19 mouse cellular contexts compared by ENCODE assay signal in genomic region chr11:89837995-89838394, GRCm38 (mm10).
A peak's percentile ranks its signal among the peaks of the same experiment; 100 is the strongest.
DNase-seq lines count a peak whose midpoint lies in the region; ATAC-seq and TF ChIP-seq lines count a peak whose summit lies in the region.
"Had no signal": no experiment of that assay in that cellular context is flagged by ENCODE, and none has a peak within 500 bp of the region (broad histone marks: within the 10 kb centered on the region; RNA-seq: fewer than 3 reads in every experiment).

No protein-coding gene starts in this region.

- TF ChIP-seq EP300 in heart, postnatal 0 days (IDR thresholded peaks at IDR 0.05; ENCODE audit: low read depth) = no peak
- TF ChIP-seq EP300 in liver, postnatal 0 days (IDR thresholded peaks at IDR 0.05; ENCODE audit: low read depth) = no peak
- no peak for TF ChIP-seq EP300 in CH12.LX (IDR thresholded peaks at IDR 0.05; ENCODE audit: low read length)

- in situ Hi-C loops in CH12.LX (cut with MboI; ENCODE audit: low pct_ligation_motif_present, low pct_unique_long_range_greater_than_20kb, low sequenced_read_pairs) = no loop called here

- TF ChIP-seq POLR2A in CH12.LX (IDR thresholded peaks at IDR 0.05; ENCODE audit: low read depth, low read length) = no peak

- H3K4me1 ChIP-seq in heart, postnatal 0 days (ENCODE audit: control insufficient read depth, insufficient read depth) = no peaks in the 10 kb centered on the region
- H3K4me1 ChIP-seq in liver, postnatal 0 days (ENCODE audit: insufficient read depth) = no peaks in the 10 kb centered on the region
- H3K4me1 ChIP-seq in CH12.LX (ENCODE audit: control insufficient read depth in 1 of 2, insufficient read depth in 2 of 2) = no peaks in the 10 kb centered on the region

- H3K9me3 ChIP-seq in heart, postnatal 0 days (replicated peaks; ENCODE audit: control insufficient read depth, low read length) = no peaks in the 10 kb centered on the region
- no peaks in the 10 kb centered on the region for H3K9me3 ChIP-seq in liver, postnatal 0 days (ENCODE audit: low read length)
- H3K9me3 ChIP-seq in CH12.LX (replicated peaks; ENCODE audit: low read length) = no peaks in the 10 kb centered on the region
- H3K9me3 ChIP-seq: hindbrain, embryonic 10.5 days; kidney, embryonic 15.5 days; limb, embryonic 13.5 days; midbrain, embryonic 10.5 days had no signal

- H3K27ac ChIP-seq in heart, postnatal 0 days (ENCODE audit: low read depth) = no peak overlapping the region
- no peak overlapping the region for H3K27ac ChIP-seq in liver, postnatal 0 days (ENCODE audit: low read depth)
- no peak overlapping the region for H3K27ac ChIP-seq in CH12.LX (ENCODE audit: insufficient read depth, low read depth)
- H3K27ac ChIP-seq: hindbrain, embryonic 10.5 days; kidney, embryonic 15.5 days; limb, embryonic 13.5 days; midbrain, embryonic 10.5 days had no signal

- H3K79me2 ChIP-seq in CH12.LX (replicated peaks; ENCODE audit: control insufficient read depth, extremely low read depth, insufficient read depth, poor library complexity, severe bottlenecking) = no peaks in the 10 kb centered on the region

- H3K27me3 ChIP-seq in heart, postnatal 0 days (ENCODE audit: control insufficient read depth, insufficient read depth, low read length) = no peaks in the 10 kb centered on the region
- H3K27me3 ChIP-seq in liver, postnatal 0 days (ENCODE audit: insufficient read depth, low read length) = 0 out of 2 replicates have a peak, but pooled peaks cover 6% of the 10 kb centered on the region
- H3K27me3 ChIP-seq in CH12.LX (replicated peaks) = peaks cover 1% of the 10 kb centered on the region
- H3K27me3 ChIP-seq: kidney, embryonic 15.5 days; limb, embryonic 13.5 days had no signal

- no peak overlapping the region for H3K4me2 ChIP-seq in heart, postnatal 0 days (ENCODE audit: low read depth, low read length)
- H3K4me2 ChIP-seq in liver, postnatal 0 days (ENCODE audit: low read depth, low read length) = no peak overlapping the region
- no peak overlapping the region for H3K4me2 ChIP-seq in CH12.LX (ENCODE audit: insufficient read depth, low read depth, poor library complexity, severe bottlenecking)
- H3K4me2 ChIP-seq: kidney, embryonic 15.5 days; limb, embryonic 13.5 days had no signal

- H3K36me3 ChIP-seq in heart, postnatal 0 days (replicated peaks; ENCODE audit: control insufficient read depth, insufficient read depth, low read length) = no peaks in the 10 kb centered on the region
- no peaks in the 10 kb centered on the region for H3K36me3 ChIP-seq in liver, postnatal 0 days (replicated peaks; ENCODE audit: insufficient read depth, low read length)
- H3K36me3 ChIP-seq in CH12.LX (replicated peaks in 1 of 2; ENCODE audit: control insufficient read depth in 1 of 2, insufficient read depth in 1 of 2, low read length in 1 of 2) = no peaks in the 10 kb centered on the region
- H3K36me3 ChIP-seq: hindbrain, embryonic 10.5 days; kidney, embryonic 15.5 days; limb, embryonic 13.5 days; midbrain, embryonic 10.5 days had no signal

- H3K9ac ChIP-seq in heart, postnatal 0 days (replicated peaks; ENCODE audit: low read depth, low read length) = no peak overlapping the region
- H3K9ac ChIP-seq in liver, postnatal 0 days (replicated peaks) = no peak overlapping the region
- no peak overlapping the region for H3K9ac ChIP-seq in CH12.LX (ENCODE audit: insufficient read depth, low read depth)
- H3K9ac ChIP-seq: kidney, embryonic 15.5 days; limb, embryonic 13.5 days had no signal

- WGBS in heart, postnatal 0 days = 96% methylated on average over 1 of the region's 1 CpGs
- WGBS in liver, postnatal 0 days (ENCODE audit: insufficient replicate concordance) = 91% methylated on average over 1 of the region's 1 CpGs

- ATAC-seq in heart, postnatal 0 days (ENCODE audit: insufficient read depth, low read depth) = no peak
- no peak for ATAC-seq in liver, postnatal 0 days
- ATAC-seq: forebrain, embryonic 14.5 days had no signal

- no peak overlapping the region for H3K4me3 ChIP-seq in heart, postnatal 0 days (ENCODE audit: low read depth, low read length)
- H3K4me3 ChIP-seq in liver, postnatal 0 days (ENCODE audit: low read depth, low read length) = no peak overlapping the region
- no peak overlapping the region for H3K4me3 ChIP-seq in CH12.LX (replicated peaks in 1 of 3; ENCODE audit: low read depth in 2 of 3, low read length in 2 of 3, poor library complexity in 1 of 3)
- H3K4me3 ChIP-seq: hindbrain, embryonic 10.5 days; kidney, embryonic 15.5 days; limb, embryonic 13.5 days; midbrain, embryonic 10.5 days had no signal

- dilution Hi-C loops in CH12.LX (cut with MboI; ENCODE audit: extremely low pct_ligation_motif_present, extremely low pct_unique_long_range_greater_than_20kb, low sequenced_read_pairs) = no loop called here

- TF ChIP-seq RAD21 in CH12.LX (IDR thresholded peaks at IDR 0.05; ENCODE audit: low read depth, low read length) = peak; percentile 53

- TF ChIP-seq CTCF in heart, postnatal 0 days (IDR thresholded peaks at IDR 0.05; ENCODE audit: low read depth) = peak; percentile 11; the same call in 1 of the 2 replicates
- TF ChIP-seq CTCF in liver, postnatal 0 days (IDR thresholded peaks at IDR 0.05; ENCODE audit: low read depth) = peak; percentile 40
- TF ChIP-seq CTCF in CH12.LX (conservative IDR thresholded peaks at IDR 0.05 in 1 of 2, IDR thresholded peaks at IDR 0.05 in 1 of 2; ENCODE audit: low read depth in 2 of 2, low read length in 2 of 2) = peak; percentile 48 to 71

- DNase-seq in heart, postnatal 0 days (ENCODE audit: low spot score) = no peak
- no peak for DNase-seq in heart, adult 9 months (ENCODE audit: low spot score in 2 of 2)
- DNase-seq in liver, postnatal 0 days = no peak
- DNase-seq in liver (no peak), CH12.LX (ENCODE audit: extremely low read depth) (peak; percentile 22), R1 (ENCODE audit: low read depth, low spot score) (peak; percentile 18)
- DNase-seq in thymus, postnatal 4 days = no peak
- DNase-seq: adrenal gland, postnatal 10 days; B cell, adult 2 months; cerebellum, adult 18-20 months; cerebellum, postnatal 36 days; lung, postnatal 14 days; right cerebral cortex, postnatal 14 days; thymus, postnatal 25 days had no signal

TF ChIP-seq in CH12.LX, 34 proteins besides CTCF, POLR2A, EP300 and RAD21:
- TF ChIP-seq UBTF (IDR thresholded peaks at IDR 0.05; ENCODE audit: low read depth, low read length) (no peak), SMC3 (IDR thresholded peaks at IDR 0.05; ENCODE audit: low read depth, low read length) (peak; percentile 43)

Comparison
In these comparisons a context has a peak if more than half of its experiments do, and no peak if none do; other contexts are left out.
1. DNase-seq: peak in CH12.LX (single experiment) and R1 (single experiment); none in heart, postnatal 0 days (single experiment), heart, adult 9 months (0 of 2), liver, postnatal 0 days (single experiment), liver (single experiment) and thymus, postnatal 4 days (single experiment).
2. Peak in every context shown above with its lines, with median percentiles within 50 percentile points of each other: CTCF ChIP-seq.